Mouse (Mus musculus): Measurements from ENCODE around the gene Rbm20. TPM values are rescaled to one million over a fixed set of nuclear protein-coding genes. Genes with fewer than 3 reads are reported as not detected.

Gene Rbm20
- total and polyA plus RNA-seq, 3 experiments = 0.05 to 0.56 (median 0.08) TPM

- H3K9me3 ChIP-seq (replicated peaks; ENCODE audit: low read length) = no peaks in the 10 kb centered on the region
- H3K4me2 ChIP-seq (ENCODE audit: insufficient read depth, low read depth, poor library complexity, severe bottlenecking) = no peak overlapping the region
- H3K79me2 ChIP-seq (replicated peaks; ENCODE audit: control insufficient read depth, extremely low read depth, insufficient read depth, poor library complexity, severe bottlenecking) = no peaks in the 10 kb centered on the region
- H3K27ac ChIP-seq (ENCODE audit: insufficient read depth, low read depth) = no peak overlapping the region
- in situ Hi-C loops (cut with MboI; ENCODE audit: low pct_ligation_motif_present, low pct_unique_long_range_greater_than_20kb, low sequenced_read_pairs) = no loop called here
- H3K36me3 ChIP-seq (replicated peaks in 1 of 2; ENCODE audit: control insufficient read depth in 1 of 2, insufficient read depth in 1 of 2, low read length in 1 of 2) = no peaks in the 10 kb centered on the region
- H3K27me3 ChIP-seq (replicated peaks) = no peaks in the 10 kb centered on the region
- dilution Hi-C loops (cut with MboI; ENCODE audit: extremely low pct_ligation_motif_present, extremely low pct_unique_long_range_greater_than_20kb, low sequenced_read_pairs) = no loop called here
- no peak for DNase-seq (ENCODE audit: extremely low read depth)
- peaks cover 0 to 8% of the 10 kb centered on the region in 2 experiments; a peak in 2 of 4 replicates for H3K4me1 ChIP-seq (ENCODE audit: control insufficient read depth in 1 of 2, insufficient read depth in 2 of 2)
- H3K4me3 ChIP-seq (replicated peaks in 1 of 3; ENCODE audit: low read depth in 2 of 3, low read length in 2 of 3, poor library complexity in 1 of 3) = no peak overlapping the region
- H3K9ac ChIP-seq (ENCODE audit: insufficient read depth, low read depth) = no peak overlapping the region
- no peak for TF ChIP-seq SMC3 (IDR thresholded peaks at IDR 0.05; ENCODE audit: low read depth, low read length)
- no peak for TF ChIP-seq KAT2A (IDR thresholded peaks at IDR 0.05; ENCODE audit: insufficient replicate concordance, low read length)
- no peak for TF ChIP-seq PAX5 (IDR thresholded peaks at IDR 0.05; ENCODE audit: low read length)
- TF ChIP-seq MYC (IDR thresholded peaks at IDR 0.05; ENCODE audit: low read depth, low read length) = no peak
- no peak for TF ChIP-seq ETS1 (conservative IDR thresholded peaks at IDR 0.05; ENCODE audit: low read depth, low read length)
- no peak for TF ChIP-seq TCF12 (IDR thresholded peaks at IDR 0.05; ENCODE audit: low read depth, low read length)
- TF ChIP-seq JUN (IDR thresholded peaks at IDR 0.05; ENCODE audit: insufficient read depth, low read depth, low read length) = no peak
- no peak for TF ChIP-seq POLR2AphosphoS2 (IDR thresholded peaks at IDR 0.05; ENCODE audit: low read depth, low read length)
- no peak for TF ChIP-seq IRF4 (IDR thresholded peaks at IDR 0.05; ENCODE audit: low read depth, low read length)
- no peak for TF ChIP-seq ZKSCAN1 (IDR thresholded peaks at IDR 0.05; ENCODE audit: borderline replicate concordance, low read depth, low read length)
- no peak for TF ChIP-seq RAD21 (IDR thresholded peaks at IDR 0.05; ENCODE audit: low read depth, low read length)
These were observed 152.9 kb downstream of the Rbm20 start for GRCm38 (mm10) chr19:53829990-53830389.

GRCm38 (mm10) chr19:53830407-53831163, 153.5 kb downstream of the Rbm20 start:
- H3K36me3 ChIP-seq (replicated peaks in 1 of 2; ENCODE audit: control insufficient read depth in 1 of 2, insufficient read depth in 1 of 2, low read length in 1 of 2) = no peaks in the 10 kb centered on the region
- DNase-seq (ENCODE audit: extremely low read depth) = no peak
- no peak for TF ChIP-seq ZC3H11A (IDR thresholded peaks at IDR 0.05; ENCODE audit: low read depth, low read length)
- no peak for TF ChIP-seq HCFC1 (IDR thresholded peaks at IDR 0.05; ENCODE audit: low read depth, low read length)
- no peak for TF ChIP-seq BHLHE40 (IDR thresholded peaks at IDR 0.05; ENCODE audit: low read depth, low read length)
- no peak for TF ChIP-seq PAX5 (IDR thresholded peaks at IDR 0.05; ENCODE audit: low read length)
- TF ChIP-seq RCOR1 (conservative IDR thresholded peaks at IDR 0.05; ENCODE audit: low read depth, low read length) = no peak
- no peak for TF ChIP-seq MAX (IDR thresholded peaks at IDR 0.05; ENCODE audit: low read length)
- no peak overlapping the region for H3K27ac ChIP-seq (ENCODE audit: insufficient read depth, low read depth)
- no peak overlapping the region for H3K4me3 ChIP-seq (replicated peaks in 1 of 3; ENCODE audit: low read depth in 2 of 3, low read length in 2 of 3, poor library complexity in 1 of 3)
- H3K4me2 ChIP-seq (ENCODE audit: insufficient read depth, low read depth, poor library complexity, severe bottlenecking) = no peak overlapping the region
- H3K9ac ChIP-seq (ENCODE audit: insufficient read depth, low read depth) = no peak overlapping the region
- no peaks in the 10 kb centered on the region for H3K79me2 ChIP-seq (replicated peaks; ENCODE audit: control insufficient read depth, extremely low read depth, insufficient read depth, poor library complexity, severe bottlenecking)
- H3K9me3 ChIP-seq (replicated peaks; ENCODE audit: low read length) = no peaks in the 10 kb centered on the region
- H3K4me1 ChIP-seq (ENCODE audit: control insufficient read depth in 1 of 2, insufficient read depth in 2 of 2) = peaks cover 0 to 8% of the 10 kb centered on the region in 2 experiments; a peak in 2 of 4 replicates
- H3K27me3 ChIP-seq (replicated peaks) = no peaks in the 10 kb centered on the region
- in situ Hi-C loops (cut with MboI; ENCODE audit: low pct_ligation_motif_present, low pct_unique_long_range_greater_than_20kb, low sequenced_read_pairs) (no loop called here), dilution Hi-C loops (cut with MboI; ENCODE audit: extremely low pct_ligation_motif_present, extremely low pct_unique_long_range_greater_than_20kb, low sequenced_read_pairs) (no loop called here)

All from CH12.LX (cell line).